Mouse (Mus musculus) cerebellum, adult 2 months (tissue): ENCODE results near the gene Cfap45. TPM values are rescaled to one million over a fixed set of nuclear protein-coding genes. Genes with fewer than 3 reads are reported as not detected.

ENCODE experiments used
- DNase-seq, 2 experiments: peaks; one replicate each; pipeline ENCODE4 v3.0.0; 2021
- H3K27ac ChIP-seq: fragments of 200-500 bp; 2 replicates; pipeline ENCODE4 v1.5.1; 2012; ENCODE audit warnings: low read length, control low read depth, inconsistent platforms; ENCODE audit not compliant: insufficient read depth
- H3K27me3 ChIP-seq: fragments of 200-500 bp; 2 replicates; pipeline ENCODE4 v1.6.1; 2012; ENCODE audit warnings: inconsistent platforms, mild to moderate bottlenecking, low read length, moderate library complexity; ENCODE audit not compliant: control insufficient read depth, insufficient read depth
- H3K4me1 ChIP-seq: fragments of 200-500 bp; 2 replicates; pipeline ENCODE4 v1.6.1; 2011; ENCODE audit warnings: low read length; ENCODE audit not compliant: control insufficient read depth, insufficient read depth
- H3K4me3 ChIP-seq: fragments of 200-500 bp; replicated peaks from 2 replicates; pipeline ENCODE3; 2011; ENCODE audit warnings: mild to moderate bottlenecking, low read depth, low read length, control low read depth; ENCODE audit not compliant: insufficient read depth
- CTCF ChIP-seq: fragments of 200-500 bp; IDR thresholded peaks from 2 replicates; pipeline ENCODE4 v1.5.1; 2011; ENCODE audit warnings: low read depth, mild to moderate bottlenecking, control low read depth, low read length, moderate library complexity, borderline replicate concordance; ENCODE audit not compliant: insufficient read depth
- POLR2A ChIP-seq: fragments of 200-500 bp; IDR thresholded peaks from 2 replicates; pipeline ENCODE4 v1.6.1; 2011; ENCODE audit warnings: low read length, control low read depth, borderline replicate concordance; ENCODE audit not compliant: insufficient read depth
- WGBS: fragments of 180-500 bp; shearing (Covaris S2); methylation state at CpG from one replicate; pipeline ENCODE4 v1.1.7; 2018; 5-methylcytosine and 5-hydroxymethylcytosine counted together
- polyA plus RNA-seq: library from polyadenylated mRNA; depleted of rRNA; stranded (reverse); fragments of >200 nt; gene quantifications from 2 replicates; pipeline ENCODE4 v1.2.3, GENCODE M21; 2012

Gene Cfap45
- polyA plus RNA-seq, 1 experiment: 1.00 TPM

GRCm38 (mm10) chr1:172539827-172540226, 19.2 kb downstream of the Cfap45 start:
- no peak overlapping the region for H3K27ac ChIP-seq
- no peak for TF ChIP-seq CTCF
- TF ChIP-seq POLR2A: no peak
- H3K4me3 ChIP-seq: no peak overlapping the region
- no peaks in the 10 kb centered on the region; the same call in 1 of the 2 replicates for H3K27me3 ChIP-seq
- WGBS: 33% methylated on average over 6 of the region's 6 CpGs
- no peak for DNase-seq
- peaks cover 4% of the 10 kb centered on the region for H3K4me1 ChIP-seq

GRCm38 (mm10) chr1:172540283-172540820, 19.8 kb downstream of the Cfap45 start:
- H3K27me3 ChIP-seq: no peaks in the 10 kb centered on the region; the same call in 1 of the 2 replicates
- no peak overlapping the region for H3K27ac ChIP-seq
- TF ChIP-seq POLR2A (no peak), CTCF (no peak)
- DNase-seq: no peak
- H3K4me1 ChIP-seq: no peaks in the 10 kb centered on the region; the same call in none of the 2 replicates
- 65% methylated on average over 11 of the region's 11 CpGs for WGBS
- no peak overlapping the region for H3K4me3 ChIP-seq

- no peak overlapping the region for H3K4me3 ChIP-seq
- TF ChIP-seq POLR2A (no peak), CTCF (no peak)
- no peaks in the 10 kb centered on the region for H3K4me1 ChIP-seq
- DNase-seq: no peak
- no peaks in the 10 kb centered on the region; the same call in 1 of the 2 replicates for H3K27me3 ChIP-seq
- 86% methylated on average over 4 of the region's 4 CpGs for WGBS
- H3K27ac ChIP-seq: no peak overlapping the region
These were observed 25.5 kb downstream of the Cfap45 start for GRCm38 (mm10) chr1:172546062-172546461.

GRCm38 (mm10) chr1:172548501-172548900, 27.9 kb downstream of the Cfap45 start:
- Histone ChIP-seq H3K4me3 (no peak overlapping the region), H3K27ac (no peak overlapping the region), H3K4me1 (no peaks in the 10 kb centered on the region), H3K27me3 (no peaks in the 10 kb centered on the region; the same call in 1 of the 2 replicates)
- WGBS: 81% methylated on average over 7 of the region's 7 CpGs
- TF ChIP-seq POLR2A (no peak), CTCF (no peak)
- DNase-seq: no peak

- no peak overlapping the region for H3K27ac ChIP-seq
- 24% methylated on average over 2 of the region's 2 CpGs for WGBS
- no peak for DNase-seq
- no peaks in the 10 kb centered on the region for H3K4me1 ChIP-seq
- no peak overlapping the region for H3K4me3 ChIP-seq
- no peaks in the 10 kb centered on the region; the same call in 1 of the 2 replicates for H3K27me3 ChIP-seq
- no peak for TF ChIP-seq POLR2A
- no peak for TF ChIP-seq CTCF
These were observed 28.7 kb downstream of the Cfap45 start for GRCm38 (mm10) chr1:172549314-172549713.

- no peak for TF ChIP-seq CTCF
- no peak for TF ChIP-seq POLR2A
- Histone ChIP-seq H3K27me3 (no peaks in the 10 kb centered on the region; the same call in 1 of the 2 replicates), H3K27ac (no peak overlapping the region), H3K4me3 (no peak overlapping the region), H3K4me1 (no peaks in the 10 kb centered on the region)
- DNase-seq: no peak
- 17% methylated on average over 8 of the region's 8 CpGs for WGBS
These were observed 29.1 kb downstream of the Cfap45 start for GRCm38 (mm10) chr1:172549717-172550116.

GRCm38 (mm10) chr1:172550551-172550951, 29.9 kb downstream of the Cfap45 start:
- peak overlapping the region; percentile 36 for H3K4me3 ChIP-seq
- no peaks in the 10 kb centered on the region for H3K4me1 ChIP-seq
- 5% methylated on average over 8 of the region's 8 CpGs for WGBS
- no peak for DNase-seq
- no peak for TF ChIP-seq CTCF
- no peak for TF ChIP-seq POLR2A
- no peaks in the 10 kb centered on the region; the same call in 1 of the 2 replicates for H3K27me3 ChIP-seq
- no peak overlapping the region for H3K27ac ChIP-seq

- TF ChIP-seq POLR2A (no peak), CTCF (no peak)
- 28% methylated on average over 7 of the region's 7 CpGs for WGBS
- Histone ChIP-seq H3K27ac (no peak overlapping the region), H3K4me3 (no peak overlapping the region), H3K4me1 (no peaks in the 10 kb centered on the region), H3K27me3 (no peaks in the 10 kb centered on the region; the same call in 1 of the 2 replicates)
- DNase-seq: no peak
These were observed 30.4 kb downstream of the Cfap45 start for GRCm38 (mm10) chr1:172551009-172551408.
